Mouse (Mus musculus) E14TG2a.4 (cell line): ENCODE results near the gene Slc50a1.

ENCODE experiments used
- CTCF ChIP-seq: conservative IDR thresholded peaks from 2 replicates; pipeline ENCODE4 v1.5.1; 2014; ENCODE audit warnings: low read length
- POU5F1 ChIP-seq: IDR thresholded peaks from 2 replicates; pipeline ENCODE4 v1.6.1; 2014; ENCODE audit warnings: low read length, borderline replicate concordance

- no peak for TF ChIP-seq CTCF
- TF ChIP-seq POU5F1 = no peak
Observed at GRCm38 (mm10) chr3:89314340-89314739, 44.0 kb upstream of the Slc50a1 start.
